Mouse (Mus musculus) brain, embryonic 14.5 days (tissue): ENCODE measurements at regions not wholly inside any gene's neighbourhood (a gene's known extent, or its start where the extent isn't known, plus 50 kb on each side); places are given as distances from the start of the nearest gene placed in this dataset.

Experiments
- CTCF ChIP-seq: fragments of 200-500 bp; IDR thresholded peaks from 2 replicates; pipeline ENCODE4 v1.5.1; 2012; ENCODE audit warnings: inconsistent platforms, mild to moderate bottlenecking, moderate library complexity, borderline replicate concordance; ENCODE audit not compliant: insufficient read depth, insufficient read length; ENCODE audit errors: extremely low read depth
- POLR2A ChIP-seq: fragments of 200-500 bp; IDR thresholded peaks from 2 replicates; pipeline ENCODE4 v1.6.1; 2012; ENCODE audit warnings: mild to moderate bottlenecking, inconsistent platforms, borderline replicate concordance; ENCODE audit not compliant: poor library complexity, insufficient read depth, insufficient read length, severe bottlenecking; ENCODE audit errors: extremely low read depth

GRCm38 (mm10) chr6:20627071-20627470 lies 588.2 kb upstream of the Kcnd2 start:
- TF ChIP-seq POLR2A: no peak
- TF ChIP-seq CTCF: no peak
